ENCODE assay signal across 7 mouse cellular contexts in the genomic region with DNA sequence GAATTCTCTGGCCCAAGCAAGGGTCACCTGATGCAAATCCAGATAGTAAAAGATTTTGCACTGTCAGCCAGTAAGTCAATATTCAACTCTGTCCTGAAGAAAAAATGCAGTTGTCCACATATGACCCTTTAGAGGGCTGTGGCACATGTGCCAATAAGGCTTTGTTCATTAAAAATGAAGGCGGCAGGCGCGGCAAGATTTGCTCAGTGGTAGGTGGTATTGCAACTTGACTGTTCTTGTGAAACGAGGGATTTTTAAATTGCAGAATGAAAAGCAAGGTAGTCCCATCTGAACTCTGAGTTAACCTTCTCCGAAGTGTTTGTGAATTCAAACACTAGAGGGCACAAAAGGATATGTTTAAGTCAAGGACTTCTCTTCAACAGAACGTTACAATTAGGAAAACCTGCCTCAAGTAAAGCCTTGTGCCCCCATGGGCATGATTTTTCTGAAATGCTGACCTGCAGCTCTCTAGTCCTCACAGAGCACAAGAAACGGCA.
DNase-seq lines count a peak whose midpoint lies in the region.

No protein-coding gene starts in this region.

- H3K36me3 ChIP-seq in embryonic facial prominence, embryonic 10.5 days (replicated peaks) = no peaks in the 10 kb centered on the region

- no peaks in the 10 kb centered on the region for H3K27me3 ChIP-seq in embryonic facial prominence, embryonic 10.5 days (replicated peaks; ENCODE audit: low read depth, poor library complexity, severe bottlenecking)

- no peak overlapping the region for H3K4me3 ChIP-seq in embryonic facial prominence, embryonic 10.5 days

- H3K4me1 ChIP-seq in embryonic facial prominence, embryonic 10.5 days = peaks cover 18% of the 10 kb centered on the region

- DNase-seq in layer of hippocampus, adult 9-10 months (ENCODE audit: low spot score) = peak; percentile 42
- DNase-seq in layer of hippocampus, adult 9-11 months = no peak
- DNase-seq in R1 (ENCODE audit: low read depth, low spot score) = peak; percentile 62
- DNase-seq in embryonic facial prominence, embryonic 10.5 days (ENCODE audit: low spot score) = peak; percentile 34
- peak; percentile 29 for DNase-seq in large intestine, adult 2 months (ENCODE audit: low read depth, low spot score)
- DNase-seq in retina, postnatal 7 days (ENCODE audit: low read depth, low spot score) = peak; percentile 19
- no peak for DNase-seq in urinary bladder, postnatal 10 days (ENCODE audit: low spot score)

- WGBS in embryonic facial prominence, embryonic 10.5 days = 15% methylated on average over 7 of the region's 7 CpGs
- WGBS in large intestine, adult 2 months = 9% methylated on average over 7 of the region's 7 CpGs

- no peak overlapping the region for H3K27ac ChIP-seq in embryonic facial prominence, embryonic 10.5 days (replicated peaks)

- H3K9me3 ChIP-seq in embryonic facial prominence, embryonic 10.5 days = no peaks in the 10 kb centered on the region

Comparison
In these comparisons a context has a peak if more than half of its experiments do, and no peak if none do; other contexts are left out.
1. DNase-seq: peak in layer of hippocampus, adult 9-10 months (single experiment), R1 (single experiment), embryonic facial prominence, embryonic 10.5 days (single experiment), large intestine, adult 2 months (single experiment) and retina, postnatal 7 days (single experiment); none in layer of hippocampus, adult 9-11 months (single experiment) and urinary bladder, postnatal 10 days (single experiment).